Comparison of ENCODE assay signal across 8 mouse cellular contexts in the genomic region with DNA sequence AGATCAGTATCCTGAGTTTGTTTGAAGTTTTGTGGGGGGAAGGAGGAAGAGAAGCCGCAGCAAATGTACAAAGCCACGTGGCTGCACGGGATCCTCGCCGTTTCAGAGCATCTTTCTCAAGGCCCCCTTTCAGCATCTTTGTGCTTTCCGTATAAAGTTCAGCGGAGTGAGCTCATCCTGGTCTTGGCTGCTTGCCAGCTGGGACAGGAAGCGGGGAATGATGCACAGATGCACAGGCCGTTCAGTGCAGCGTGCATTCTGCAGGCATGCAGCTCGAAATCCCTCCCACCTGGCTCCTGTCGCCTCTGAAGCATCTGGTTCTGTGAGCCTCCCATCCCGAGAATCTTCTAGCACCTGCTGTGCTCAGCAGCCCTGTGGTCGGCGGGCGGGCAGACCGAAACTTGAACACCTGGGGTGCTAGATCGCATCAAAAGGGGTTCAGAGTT.
DNase-seq lines count a peak whose midpoint lies in the region; ATAC-seq and TF ChIP-seq lines count a peak whose summit lies in the region.

No protein-coding gene starts in this region.

- H3K4me2 ChIP-seq in CH12.LX (ENCODE audit: insufficient read depth, low read depth, poor library complexity, severe bottlenecking): no peak overlapping the region
- peak overlapping the region; percentile 34 for H3K4me2 ChIP-seq in forebrain, embryonic 15.5 days (replicated peaks)

- intact Hi-C loops in heart, postnatal 14 days (cut with DNase I): no loop called here

- peaks cover 44 to 78% of the 10 kb centered on the region in 2 experiments for H3K4me1 ChIP-seq in CH12.LX (ENCODE audit: control insufficient read depth in 1 of 2, insufficient read depth in 2 of 2)
- H3K4me1 ChIP-seq in forebrain, embryonic 15.5 days: peaks cover 25% of the 10 kb centered on the region

- DNase-seq in CH12.LX (ENCODE audit: extremely low read depth): no peak
- peak; percentile 75 for DNase-seq in adrenal gland, postnatal 10 days
- peak; percentile 79 to 82 for DNase-seq in heart, postnatal 14 days
- DNase-seq in layer of hippocampus, adult 2 months (ENCODE audit: low spot score in 2 of 2): peak; percentile 83
- peak; percentile 50 for DNase-seq in lung, postnatal 25 days (ENCODE audit: low spot score)
- DNase-seq in right cerebral cortex, postnatal 4 days: peak; percentile 74
- DNase-seq in spleen, postnatal 14 days (ENCODE audit: low spot score in 2 of 2): no peak

- dilution Hi-C loops in CH12.LX (cut with MboI; ENCODE audit: extremely low pct_ligation_motif_present, extremely low pct_unique_long_range_greater_than_20kb, low sequenced_read_pairs): no loop called here

- no peaks in the 10 kb centered on the region for H3K9me3 ChIP-seq in CH12.LX (replicated peaks; ENCODE audit: low read length)
- no peaks in the 10 kb centered on the region for H3K9me3 ChIP-seq in forebrain, embryonic 15.5 days

- H3K79me2 ChIP-seq in CH12.LX (replicated peaks; ENCODE audit: control insufficient read depth, extremely low read depth, insufficient read depth, poor library complexity, severe bottlenecking): no peaks in the 10 kb centered on the region; the same call in 1 of the 2 replicates

- H3K36me3 ChIP-seq in CH12.LX (replicated peaks in 1 of 2; ENCODE audit: control insufficient read depth in 1 of 2, insufficient read depth in 1 of 2, low read length in 1 of 2): peaks cover 12 to 25% of the 10 kb centered on the region in 2 experiments
- no peaks in the 10 kb centered on the region for H3K36me3 ChIP-seq in forebrain, embryonic 15.5 days

- H3K4me3 ChIP-seq in CH12.LX (replicated peaks in 1 of 3; ENCODE audit: low read depth in 2 of 3, low read length in 2 of 3, poor library complexity in 1 of 3): peak overlapping the region in 1 of 3 experiments; percentile 17
- no peak overlapping the region for H3K4me3 ChIP-seq in forebrain, embryonic 15.5 days
- H3K4me3 ChIP-seq in layer of hippocampus, adult 2 months: no peak overlapping the region; the same call in 1 of the 2 replicates

- no peak for TF ChIP-seq CTCF in CH12.LX (conservative IDR thresholded peaks at IDR 0.05 in 1 of 2, IDR thresholded peaks at IDR 0.05 in 1 of 2; ENCODE audit: low read depth in 2 of 2, low read length in 2 of 2)
- TF ChIP-seq CTCF in layer of hippocampus, adult 2 months (conservative IDR thresholded peaks at IDR 0.05): no peak

- no peak overlapping the region for H3K9ac ChIP-seq in CH12.LX (ENCODE audit: insufficient read depth, low read depth)
- no peak overlapping the region for H3K9ac ChIP-seq in forebrain, embryonic 15.5 days (replicated peaks)

- TF ChIP-seq RAD21 in CH12.LX (IDR thresholded peaks at IDR 0.05; ENCODE audit: low read depth, low read length): no peak

- H3K27me3 ChIP-seq in CH12.LX (replicated peaks): no peaks in the 10 kb centered on the region
- no peaks in the 10 kb centered on the region for H3K27me3 ChIP-seq in forebrain, embryonic 15.5 days

- in situ Hi-C loops in CH12.LX (cut with MboI; ENCODE audit: low pct_ligation_motif_present, low pct_unique_long_range_greater_than_20kb, low sequenced_read_pairs): no loop called here

- H3K27ac ChIP-seq in CH12.LX (ENCODE audit: insufficient read depth, low read depth): peak overlapping the region; percentile 42
- peak overlapping the region; percentile 33 for H3K27ac ChIP-seq in forebrain, embryonic 15.5 days (replicated peaks)
- H3K27ac ChIP-seq in layer of hippocampus, adult 2 months: peak overlapping the region; percentile 64

- peak; percentile 69 for TF ChIP-seq EP300 in CH12.LX (IDR thresholded peaks at IDR 0.05; ENCODE audit: low read length)

- ATAC-seq in forebrain, embryonic 15.5 days (replicated peaks): peak; percentile 77

- TF ChIP-seq POLR2A in CH12.LX (IDR thresholded peaks at IDR 0.05; ENCODE audit: low read depth, low read length): no peak

- 4% methylated on average over 18 of the region's 18 CpGs for WGBS in forebrain, embryonic 15.5 days

TF ChIP-seq in CH12.LX, 34 proteins besides CTCF, POLR2A, EP300 and RAD21:
- no peak; the same call in 1 of the 2 replicates for TF ChIP-seq SIN3A (IDR thresholded peaks at IDR 0.05; ENCODE audit: low read length)
- peak; percentile 47 for TF ChIP-seq MXI1 (IDR thresholded peaks at IDR 0.05; ENCODE audit: low read depth, low read length)
- TF ChIP-seq MYC (IDR thresholded peaks at IDR 0.05; ENCODE audit: low read depth, low read length): peak; percentile 32; the same call in 1 of the 2 replicates
- no peak for TF ChIP-seq JUN (IDR thresholded peaks at IDR 0.05; ENCODE audit: insufficient read depth, low read depth, low read length)
- TF ChIP-seq PAX5 (IDR thresholded peaks at IDR 0.05; ENCODE audit: low read length): no peak
- TF ChIP-seq MAZ (IDR thresholded peaks at IDR 0.05; ENCODE audit: low read depth, low read length): 0 out of 2 replicates have a peak, but pooled peaks have one; percentile 16
- peak; percentile 79 for TF ChIP-seq IRF4 (IDR thresholded peaks at IDR 0.05; ENCODE audit: low read depth, low read length)
- TF ChIP-seq RCOR1 (conservative IDR thresholded peaks at IDR 0.05; ENCODE audit: low read depth, low read length): 0 out of 2 replicates have a peak, but pooled peaks have one; percentile 49
- TF ChIP-seq ETS1 (conservative IDR thresholded peaks at IDR 0.05; ENCODE audit: low read depth, low read length): peak; percentile 38; the same call in 1 of the 2 replicates
- no peak for TF ChIP-seq NRF1 (IDR thresholded peaks at IDR 0.05; ENCODE audit: low read depth, low read length)
- peak; percentile 64; the same call in 1 of the 2 replicates for TF ChIP-seq MAX (IDR thresholded peaks at IDR 0.05; ENCODE audit: low read length)
- peak; percentile 94 for TF ChIP-seq TCF12 (IDR thresholded peaks at IDR 0.05; ENCODE audit: low read depth, low read length)
- no peak for TF ChIP-seq NELFE (IDR thresholded peaks at IDR 0.05; ENCODE audit: low read depth, low read length)
- peak; percentile 42; the same call in 1 of the 2 replicates for TF ChIP-seq BHLHE40 (IDR thresholded peaks at IDR 0.05; ENCODE audit: low read depth, low read length)

Comparison
In these comparisons a context has a peak if more than half of its experiments do, and no peak if none do; other contexts are left out.
1. DNase-seq: peak in adrenal gland, postnatal 10 days (single experiment), heart, postnatal 14 days (2 of 2), layer of hippocampus, adult 2 months (2 of 2), lung, postnatal 25 days (single experiment) and right cerebral cortex, postnatal 4 days (single experiment); none in CH12.LX (single experiment) and spleen, postnatal 14 days (0 of 2).
2. Peak in every context shown above with its lines, with median percentiles within 50 percentile points of each other: H3K27ac ChIP-seq.